Mouse (Mus musculus) CH12.LX (cell line): ENCODE results near the gene Sftpa1.

Source experiments
- CHD2 ChIP-seq: IDR thresholded peaks from 2 replicates; pipeline ENCODE4 v1.6.1; 2011; ENCODE audit warnings: low read length, improper control_type of control experiment
- CTCF ChIP-seq, 2 experiments: IDR thresholded peaks in 1 of 2; conservative IDR thresholded peaks in 1 of 2; 2 replicates each; pipeline ENCODE4 v1.5.1; 2011 to 2012; ENCODE audit warnings: low read depth in 2 of 2, low read length in 2 of 2, improper control_type of control experiment in 1 of 2, inconsistent platforms in 1 of 2, mild to moderate bottlenecking in 1 of 2, moderate library complexity in 1 of 2
- MAFK ChIP-seq: IDR thresholded peaks from 2 replicates; pipeline ENCODE4 v1.6.1; 2011; ENCODE audit warnings: low read length, improper control_type of control experiment; ENCODE audit not compliant: insufficient replicate concordance
- TCF12 ChIP-seq: IDR thresholded peaks from 2 replicates; pipeline ENCODE4 v1.6.1; 2014; ENCODE audit warnings: low read depth, mild to moderate bottlenecking, inconsistent platforms, low read length, improper control_type of control experiment

GRCm38 (mm10) chr14:41174802-41175201 is 43.2 kb downstream of the Sftpa1 start:
- no peak for TF ChIP-seq MAFK
- TF ChIP-seq CHD2, result no peak
- TF ChIP-seq CTCF (conservative IDR thresholded peaks at IDR 0.05 in 1 of 2, IDR thresholded peaks at IDR 0.05 in 1 of 2; ENCODE audit: low read depth in 2 of 2, low read length in 2 of 2), result no peak
- TF ChIP-seq TCF12, result no peak
